ENCODE assay signal across 12 mouse cellular contexts in genomic region chr1:39344981-39345600, GRCm38 (mm10). TPM values are rescaled to one million over a fixed set of nuclear protein-coding genes. Genes with fewer than 3 reads are reported as not detected.
DNase-seq lines count a peak whose midpoint lies in the region; ATAC-seq lines count a peak whose summit lies in the region.
"Had no signal": no experiment of that assay in that cellular context is flagged by ENCODE, and none has a peak within 500 bp of the region (broad histone marks: within the 10 kb centered on the region; RNA-seq: fewer than 3 reads in every experiment).

No protein-coding gene starts in this region.

- peaks cover 13% of the 10 kb centered on the region for H3K27me3 ChIP-seq in heart, embryonic 11.5 days (ENCODE audit: control insufficient read depth, insufficient read depth, low read length)
- no peaks in the 10 kb centered on the region; the same call in 1 of the 2 replicates for H3K27me3 ChIP-seq in heart, embryonic 12.5 days (replicated peaks)
- no peaks in the 10 kb centered on the region; the same call in 1 of the 2 replicates for H3K27me3 ChIP-seq in midbrain, embryonic 10.5 days (ENCODE audit: low read depth, poor library complexity, severe bottlenecking)
- no peaks in the 10 kb centered on the region for H3K27me3 ChIP-seq in midbrain, embryonic 16.5 days (ENCODE audit: control insufficient read depth, insufficient read depth, low read depth, low read length)
- H3K27me3 ChIP-seq: stomach, embryonic 15.5 days had no signal

- H3K27ac ChIP-seq in heart, embryonic 11.5 days (ENCODE audit: low read depth, low read length): no peak overlapping the region
- no peak overlapping the region for H3K27ac ChIP-seq in heart, embryonic 12.5 days (ENCODE audit: poor library complexity, severe bottlenecking)
- H3K27ac ChIP-seq in midbrain, embryonic 10.5 days (replicated peaks): no peak overlapping the region
- no peak overlapping the region for H3K27ac ChIP-seq in midbrain, embryonic 16.5 days (ENCODE audit: low read length)
- H3K27ac ChIP-seq: embryonic facial prominence, embryonic 12.5 days; macrophage; stomach, embryonic 15.5 days had no signal

- H3K4me1 ChIP-seq in heart, embryonic 11.5 days (ENCODE audit: control insufficient read depth, insufficient read depth, low read length): no peaks in the 10 kb centered on the region
- no peaks in the 10 kb centered on the region for H3K4me1 ChIP-seq in heart, embryonic 12.5 days (replicated peaks)
- H3K4me1 ChIP-seq in midbrain, embryonic 10.5 days: no peaks in the 10 kb centered on the region
- H3K4me1 ChIP-seq in midbrain, embryonic 16.5 days (ENCODE audit: control insufficient read depth, insufficient read depth, low read length): no peaks in the 10 kb centered on the region
- H3K4me1 ChIP-seq: embryonic facial prominence, embryonic 12.5 days; stomach, embryonic 15.5 days had no signal

- no peak overlapping the region for H3K9ac ChIP-seq in heart, embryonic 11.5 days (ENCODE audit: low read depth, low read length)
- H3K9ac ChIP-seq in heart, embryonic 12.5 days: no peak overlapping the region
- no peak overlapping the region for H3K9ac ChIP-seq in midbrain, embryonic 16.5 days (ENCODE audit: low read depth, low read length)
- H3K9ac ChIP-seq: embryonic facial prominence, embryonic 12.5 days; stomach, embryonic 15.5 days had no signal

- ATAC-seq in heart, embryonic 11.5 days (replicated peaks; ENCODE audit: insufficient number of reproducible peaks, low FRiP score, low TSS enrichment): no peak
- ATAC-seq in heart, embryonic 12.5 days (ENCODE audit: insufficient number of reproducible peaks, low FRiP score): no peak
- no peak for ATAC-seq in midbrain, embryonic 16.5 days

- no peaks in the 10 kb centered on the region for H3K9me3 ChIP-seq in heart, embryonic 11.5 days (replicated peaks; ENCODE audit: control insufficient read depth, low read length)
- H3K9me3 ChIP-seq in heart, embryonic 12.5 days (replicated peaks): no peaks in the 10 kb centered on the region
- no peaks in the 10 kb centered on the region for H3K9me3 ChIP-seq in midbrain, embryonic 10.5 days (replicated peaks)
- no peaks in the 10 kb centered on the region for H3K9me3 ChIP-seq in midbrain, embryonic 16.5 days (replicated peaks; ENCODE audit: control insufficient read depth, low read length, poor library complexity, severe bottlenecking)
- H3K9me3 ChIP-seq: embryonic facial prominence, embryonic 12.5 days; stomach, embryonic 15.5 days had no signal

- H3K4me2 ChIP-seq in heart, embryonic 11.5 days: peak overlapping the region; percentile 22; the same call in 1 of the 2 replicates
- no peak overlapping the region for H3K4me2 ChIP-seq in heart, embryonic 12.5 days
- no peak overlapping the region for H3K4me2 ChIP-seq in midbrain, embryonic 16.5 days (ENCODE audit: low read length)
- H3K4me2 ChIP-seq: embryonic facial prominence, embryonic 12.5 days; stomach, embryonic 15.5 days had no signal

- 48% methylated on average over 21 of the region's 21 CpGs for WGBS in heart, embryonic 11.5 days (ENCODE audit: insufficient replicate concordance)
- WGBS in heart, embryonic 12.5 days: 47% methylated on average over 21 of the region's 21 CpGs
- WGBS in midbrain, embryonic 10.5 days: 63% methylated on average over 21 of the region's 21 CpGs
- 58% methylated on average over 21 of the region's 21 CpGs for WGBS in midbrain, embryonic 16.5 days

- peak; percentile 17 for DNase-seq in midbrain, embryonic 10.5 days (ENCODE audit: low spot score)
- DNase-seq in embryo, embryonic 10.5 days (ENCODE audit: low spot score): peak; percentile 28
- DNase-seq in thymus, postnatal 0 days (ENCODE audit: low spot score): peak; percentile 52
- no peak for DNase-seq in spleen, postnatal 10 days (ENCODE audit: low spot score in 2 of 2)
- DNase-seq in neural tube, embryonic 10.5 days (ENCODE audit: extremely low spot score, low spot score): no peak
- DNase-seq: gastrocnemius, postnatal 36 days had no signal

- H3K36me3 ChIP-seq in heart, embryonic 11.5 days (ENCODE audit: control insufficient read depth, insufficient read depth, low read length): no peaks in the 10 kb centered on the region
- no peaks in the 10 kb centered on the region for H3K36me3 ChIP-seq in heart, embryonic 12.5 days
- no peaks in the 10 kb centered on the region for H3K36me3 ChIP-seq in midbrain, embryonic 10.5 days
- H3K36me3 ChIP-seq in midbrain, embryonic 16.5 days (ENCODE audit: control insufficient read depth, insufficient read depth, low read length): no peaks in the 10 kb centered on the region
- H3K36me3 ChIP-seq: embryonic facial prominence, embryonic 12.5 days; stomach, embryonic 15.5 days had no signal

- H3K4me3 ChIP-seq in heart, embryonic 11.5 days (ENCODE audit: low read depth, low read length): no peak overlapping the region
- H3K4me3 ChIP-seq in heart, embryonic 12.5 days: no peak overlapping the region
- no peak overlapping the region for H3K4me3 ChIP-seq in midbrain, embryonic 10.5 days
- H3K4me3 ChIP-seq in midbrain, embryonic 16.5 days (ENCODE audit: low read depth, low read length): no peak overlapping the region
- H3K4me3 ChIP-seq: embryonic facial prominence, embryonic 12.5 days; stomach, embryonic 15.5 days had no signal

RNA-seq across cellular contexts. Expression of gene Rpl31, which starts 22.6 kb away (rescaled TPM):
- 408 and 438 TPM in 2 replicates for polyA plus RNA-seq in heart, embryonic 11.5 days (2014; fragmentation: Nextera tagmentation; extraction: Ambion mirVana)
- polyA plus RNA-seq in heart, embryonic 12.5 days (2016; fragmentation: Nextera tagmentation; extraction: Ambion mirVana): 378 and 396 TPM in 2 replicates
- polyA plus RNA-seq in midbrain, embryonic 10.5 days (2016; fragmentation: Nextera tagmentation; extraction: Ambion mirVana): 416 and 468 TPM in 2 replicates
- 261 and 295 TPM in 2 replicates for polyA plus RNA-seq in midbrain, embryonic 16.5 days (2015; fragmentation: Nextera tagmentation; extraction: Ambion mirVana)
- 740 and 743 TPM in 2 replicates for polyA plus RNA-seq in thymus, postnatal 0 days (2015; fragmentation: Nextera tagmentation; extraction: Ambion mirVana)

Comparison
In these comparisons a context has a peak if more than half of its experiments do, and no peak if none do; other contexts are left out.
1. DNase-seq: peak in midbrain, embryonic 10.5 days (single experiment), embryo, embryonic 10.5 days (single experiment) and thymus, postnatal 0 days (single experiment); none in spleen, postnatal 10 days (0 of 2) and neural tube, embryonic 10.5 days (single experiment).